Mouse (Mus musculus): ENCODE measurements at regions not wholly inside any gene's neighbourhood (a gene's known extent, or its start where the extent isn't known, plus 50 kb on each side); places are given as distances from the start of the nearest gene placed in this dataset.

GRCm38 (mm10) chr1:128770786-128771185 is 178.7 kb upstream of the Cxcr4 start:
- TF ChIP-seq POLR2A (IDR thresholded peaks at IDR 0.05; ENCODE audit: insufficient read length, low read depth) = no peak
- no peak for TF ChIP-seq POLR2AphosphoS2 (IDR thresholded peaks at IDR 0.05; ENCODE audit: insufficient read length, low read depth)
- TF ChIP-seq E2F4 (IDR thresholded peaks at IDR 0.05; ENCODE audit: insufficient read depth) = no peak
- no peak for TF ChIP-seq REST (IDR thresholded peaks at IDR 0.05; ENCODE audit: insufficient read depth, insufficient read length)
- no peak for TF ChIP-seq MYOD1 (IDR thresholded peaks at IDR 0.05; ENCODE audit: control insufficient read depth in 1 of 3, insufficient read length in 2 of 3, low read depth in 2 of 3)
- no peak for TF ChIP-seq TCF3 (IDR thresholded peaks at IDR 0.05; ENCODE audit: insufficient read length, low read depth)
- TF ChIP-seq MAX (IDR thresholded peaks at IDR 0.05; ENCODE audit: low read depth) = no peak
- no peak for TF ChIP-seq USF1 (IDR thresholded peaks at IDR 0.05; ENCODE audit: low read depth)
- TF ChIP-seq TCF12 (IDR thresholded peaks at IDR 0.05; ENCODE audit: insufficient read depth, poor library complexity, severe bottlenecking) = no peak
- no peak for TF ChIP-seq CEBPB (IDR thresholded peaks at IDR 0.05; ENCODE audit: insufficient read depth, poor library complexity, severe bottlenecking)
- no peak for TF ChIP-seq MYOG (IDR thresholded peaks at IDR 0.05; ENCODE audit: control insufficient read depth in 1 of 3, insufficient read depth in 1 of 3, insufficient read length in 2 of 3, low read depth in 2 of 3)
- TF ChIP-seq SRF (IDR thresholded peaks at IDR 0.05; ENCODE audit: control insufficient read depth, insufficient read length, low read depth) = no peak

Data from myocyte (in vitro differentiated cells).